Mouse (Mus musculus): ENCODE results near the gene Ckap2l.

GRCm38 (mm10) chr2:129296671-129297588 lies at the start of gene Ckap2l:
- TF ChIP-seq CTCF (IDR thresholded peaks at IDR 0.05; ENCODE audit: low read depth, low read length) (no peak), POLR2A (IDR thresholded peaks at IDR 0.05; ENCODE audit: insufficient read depth, low read length) (peak; percentile 60), EP300 (IDR thresholded peaks at IDR 0.05; ENCODE audit: insufficient read depth, low read depth, low read length) (no peak)
